Mouse (Mus musculus) right cerebral cortex, postnatal 10 days (tissue): ENCODE data around the gene Paf1.

Experiments
- DNase-seq, 2 experiments: peaks; one replicate each; pipeline ENCODE4 v3.0.0; 2021; ENCODE audit warnings: low spot score in 2 of 2

Paf1 gene

GRCm38 (mm10) chr7:28370977-28371513 lies 21.7 kb upstream of the Paf1 start:
- DNase-seq = no peak

- no peak for DNase-seq
Measured at GRCm38 (mm10) chr7:28371514-28371989, 21.2 kb upstream of the Paf1 start.

GRCm38 (mm10) chr7:28372251-28373108 lies 20.3 kb upstream of the Paf1 start, which contains the start of gene Plekhg2:
Gene Plekhg2 (minus strand): TSS chr7:28372599.
- peak; percentile 96 for DNase-seq

- DNase-seq = peak; percentile 80 to 84
Measured at GRCm38 (mm10) chr7:28373131-28373581, 19.6 kb upstream of the Paf1 start.

GRCm38 (mm10) chr7:28373891-28374495 lies 18.8 kb upstream of the Paf1 start:
- no peak for DNase-seq

GRCm38 (mm10) chr7:28374647-28375046 lies 18.1 kb upstream of the Paf1 start:
- no peak for DNase-seq

- DNase-seq = peak; percentile 87 to 88
Measured at GRCm38 (mm10) chr7:28375176-28375921, 17.4 kb upstream of the Paf1 start.

GRCm38 (mm10) chr7:28376011-28376771 lies 16.6 kb upstream of the Paf1 start:
- DNase-seq = no peak

- no peak for DNase-seq
Measured at GRCm38 (mm10) chr7:28377190-28378065, 15.3 kb upstream of the Paf1 start.

- no peak for DNase-seq
Measured at GRCm38 (mm10) chr7:28378066-28378690, 14.6 kb upstream of the Paf1 start.

- peak; percentile 88 to 90 for DNase-seq
Measured at GRCm38 (mm10) chr7:28378769-28379651, 13.7 kb upstream of the Paf1 start.

- DNase-seq = no peak
Measured at GRCm38 (mm10) chr7:28380237-28381016, 12.3 kb upstream of the Paf1 start, which contains the start of gene Zfp36. Gene Zfp36 (minus strand): TSS chr7:28380253.

GRCm38 (mm10) chr7:28381017-28381790 lies 11.5 kb upstream of the Paf1 start:
- DNase-seq = no peak

- peak; percentile 75 for DNase-seq
Measured at GRCm38 (mm10) chr7:28381938-28382337, 10.8 kb upstream of the Paf1 start.

- no peak for DNase-seq
Measured at GRCm38 (mm10) chr7:28382347-28382951, 10.3 kb upstream of the Paf1 start.

GRCm38 (mm10) chr7:28382981-28383396 lies 9.8 kb upstream of the Paf1 start:
- DNase-seq = peak; percentile 65 to 78
